ENCODE assay signal across 13 mouse cellular contexts in the genomic region with DNA sequence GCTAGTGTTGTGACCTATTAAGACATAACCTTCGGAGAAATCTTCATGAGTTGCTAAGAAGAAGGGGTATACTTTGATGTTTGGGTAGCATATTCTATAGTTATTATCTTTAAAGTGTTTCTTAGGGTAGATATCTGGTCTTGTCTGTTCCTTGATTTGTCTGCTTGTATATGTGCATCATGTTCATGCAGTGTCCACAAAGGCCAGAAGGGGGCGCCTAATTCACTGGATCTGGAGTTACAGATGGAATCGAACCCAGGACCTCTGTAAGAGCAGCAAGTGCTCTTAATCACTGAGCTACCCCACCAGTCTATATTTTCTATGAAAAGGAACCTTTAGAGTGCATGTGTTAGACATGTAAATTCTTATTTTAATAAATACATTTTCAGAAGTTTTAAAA.
A peak's percentile ranks its signal among the peaks of the same experiment; 100 is the strongest.
DNase-seq lines count a peak whose midpoint lies in the region; ATAC-seq lines count a peak whose summit lies in the region.
"Had no signal": no experiment of that assay in that cellular context is flagged by ENCODE, and none has a peak within 500 bp of the region (broad histone marks: within the 10 kb centered on the region; RNA-seq: fewer than 3 reads in every experiment).

No protein-coding gene starts in this region.

- no peaks in the 10 kb centered on the region for H3K4me1 ChIP-seq in kidney, embryonic 15.5 days
- H3K4me1 ChIP-seq: limb, embryonic 15.5 days had no signal

- no peak overlapping the region for H3K9ac ChIP-seq in kidney, embryonic 15.5 days
- H3K9ac ChIP-seq: limb, embryonic 15.5 days had no signal

- ATAC-seq in kidney, embryonic 15.5 days (replicated peaks; ENCODE audit: low FRiP score) = no peak
- ATAC-seq: activated CD4-positive, CD25-positive, alpha-beta regulatory T cell, adult 4 months had no signal

- no peak overlapping the region for H3K4me2 ChIP-seq in kidney, embryonic 15.5 days
- H3K4me2 ChIP-seq: limb, embryonic 15.5 days had no signal

- DNase-seq in adrenal gland, postnatal 10 days = peak; percentile 10
- no peak for DNase-seq in adrenal gland, postnatal 4 days (ENCODE audit: low spot score in 2 of 2)
- DNase-seq in kidney, postnatal 10 days = peak; percentile 23
- peak; percentile 40 for DNase-seq in testis, postnatal 10 days (ENCODE audit: low spot score)
- DNase-seq in testis, postnatal 14 days (ENCODE audit: low spot score) = no peak
- DNase-seq in thymus, postnatal 36 days = peak; percentile 4 to 9
- DNase-seq in ovary, postnatal 36 days (ENCODE audit: low spot score) = no peak
- DNase-seq: cerebellum, adult 11-12 months; gastrocnemius, postnatal 25 days; layer of hippocampus, adult 9-11 months had no signal

- WGBS in kidney, embryonic 15.5 days = 57% methylated on average over 3 of the region's 3 CpGs

- no peak overlapping the region for H3K27ac ChIP-seq in kidney, embryonic 15.5 days
- H3K27ac ChIP-seq: limb, embryonic 15.5 days had no signal

- H3K36me3 ChIP-seq in kidney, embryonic 15.5 days = no peaks in the 10 kb centered on the region
- H3K36me3 ChIP-seq: limb, embryonic 15.5 days had no signal

- H3K9me3 ChIP-seq in kidney, embryonic 15.5 days (replicated peaks) = no peaks in the 10 kb centered on the region
- H3K9me3 ChIP-seq: limb, embryonic 15.5 days had no signal

- no peak overlapping the region for H3K4me3 ChIP-seq in kidney, embryonic 15.5 days (replicated peaks)
- H3K4me3 ChIP-seq: limb, embryonic 15.5 days had no signal

- no peaks in the 10 kb centered on the region for H3K27me3 ChIP-seq in kidney, embryonic 15.5 days
- H3K27me3 ChIP-seq: limb, embryonic 15.5 days had no signal

Comparison
In these comparisons a context has a peak if more than half of its experiments do, and no peak if none do; other contexts are left out.
1. DNase-seq: peak in adrenal gland, postnatal 10 days (single experiment), kidney, postnatal 10 days (single experiment), testis, postnatal 10 days (single experiment) and thymus, postnatal 36 days (2 of 2); none in adrenal gland, postnatal 4 days (0 of 2), testis, postnatal 14 days (single experiment) and ovary, postnatal 36 days (single experiment).